Mouse (Mus musculus): ENCODE measurements at regions not wholly inside any gene's neighbourhood (a gene's known extent, or its start where the extent isn't known, plus 50 kb on each side); places are given as distances from the start of the nearest gene placed in this dataset.

- no peak for TF ChIP-seq EP300 (IDR thresholded peaks at IDR 0.05; ENCODE audit: low read depth)
- TF ChIP-seq CTCF (IDR thresholded peaks at IDR 0.05; ENCODE audit: low read depth) = no peak
Observed at GRCm38 (mm10) chr10:61024166-61024565, 65.0 kb upstream of the Pcbd1 start.
